Mouse (Mus musculus) heart, adult 2 months (tissue): ENCODE measurements around the gene Igfbp6.

Source experiments
- EP300 ChIP-seq: fragments of 200-500 bp; IDR thresholded peaks from 2 replicates; pipeline ENCODE4 v1.6.1; 2011; ENCODE audit warnings: low read depth, low read length, control low read depth; ENCODE audit not compliant: insufficient read depth
- POLR2A ChIP-seq: fragments of 200-500 bp; IDR thresholded peaks from 2 replicates; pipeline ENCODE4 v1.6.1; 2011; ENCODE audit warnings: mild to moderate bottlenecking, low read depth, low read length, control low read depth; ENCODE audit not compliant: insufficient read depth

DNA sequence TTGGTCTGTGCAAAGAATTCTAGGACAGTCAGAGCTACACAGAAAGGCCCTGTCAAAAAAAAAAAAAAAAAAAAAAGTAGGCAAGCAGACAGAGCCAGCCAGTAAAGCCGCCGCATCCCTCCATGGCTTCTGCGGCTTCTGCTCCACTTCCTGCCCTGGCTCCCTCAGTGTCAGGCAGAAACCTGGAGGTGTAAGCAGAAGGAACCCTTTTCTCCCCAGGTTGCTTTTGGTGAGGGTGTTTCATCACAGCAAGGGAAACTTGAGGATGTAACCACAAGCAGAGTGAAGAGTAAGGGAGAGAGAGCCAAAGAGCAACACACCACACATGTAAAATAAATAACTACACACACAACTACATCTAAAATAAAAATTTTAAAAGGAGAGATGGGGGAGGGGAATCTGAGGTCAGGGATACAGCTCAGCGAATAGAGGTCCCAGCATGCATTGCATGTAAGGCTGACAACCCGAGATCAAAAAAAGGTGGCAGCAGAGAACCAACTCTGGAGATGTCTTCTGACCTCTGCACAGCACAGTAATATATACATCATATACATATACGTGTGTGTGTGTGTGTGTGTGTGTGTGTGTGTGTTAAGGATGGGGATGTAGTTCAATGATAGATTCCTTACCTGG is 21.4 kb downstream of the Igfbp6 start:
- TF ChIP-seq POLR2A (no peak), EP300 (no peak)
